ENCODE assay signal across 29 mouse cellular contexts in genomic region chr10:98761080-98761479, GRCm38 (mm10).
"Had no signal": no experiment of that assay in that cellular context is flagged by ENCODE, and none has a peak within 500 bp of the region (broad histone marks: within the 10 kb centered on the region; RNA-seq: fewer than 3 reads in every experiment).

No protein-coding gene starts in this region.

- H3K4me2 ChIP-seq: embryonic facial prominence, embryonic 12.5 days; embryonic facial prominence, embryonic 13.5 days; embryonic facial prominence, embryonic 15.5 days; forebrain, embryonic 12.5 days; forebrain, embryonic 13.5 days; forebrain, embryonic 15.5 days had no signal

- DNase-seq: cerebellum, adult 2 months; cerebellum, adult 8-10 months; cerebellum, adult 9-10 months; cerebellum, adult 9-11 months; cerebellum, postnatal 10 days; cerebellum, postnatal 14 days; cerebellum, postnatal 25 days; cerebellum, postnatal 36 days; embryo, embryonic 11 days; forebrain, postnatal 0 days; gastrocnemius, adult 2 months; gastrocnemius, postnatal 10 days; gastrocnemius, postnatal 14 days; gastrocnemius, postnatal 25 days; gastrocnemius, postnatal 36 days; heart, adult 11 months; heart, adult 18-20 months; heart, adult 2 months had no signal

- H3K36me3 ChIP-seq: embryonic facial prominence, embryonic 10.5 days; embryonic facial prominence, embryonic 12.5 days; embryonic facial prominence, embryonic 13.5 days; embryonic facial prominence, embryonic 15.5 days; forebrain, embryonic 10.5 days; forebrain, embryonic 12.5 days; forebrain, embryonic 15.5 days had no signal

- H3K27ac ChIP-seq: embryonic facial prominence, embryonic 10.5 days; embryonic facial prominence, embryonic 12.5 days; embryonic facial prominence, embryonic 13.5 days; embryonic facial prominence, embryonic 15.5 days; forebrain, embryonic 10.5 days; forebrain, embryonic 12.5 days; forebrain, embryonic 13.5 days; forebrain, embryonic 15.5 days; gastrocnemius, adult 2 months; heart, adult 2 months had no signal

- H3K4me1 ChIP-seq: embryonic facial prominence, embryonic 10.5 days; embryonic facial prominence, embryonic 12.5 days; embryonic facial prominence, embryonic 13.5 days; embryonic facial prominence, embryonic 15.5 days; forebrain, embryonic 10.5 days; forebrain, embryonic 12.5 days; forebrain, embryonic 15.5 days had no signal

- H3K9ac ChIP-seq: embryonic facial prominence, embryonic 12.5 days; embryonic facial prominence, embryonic 13.5 days; embryonic facial prominence, embryonic 15.5 days; forebrain, embryonic 12.5 days; forebrain, embryonic 13.5 days; forebrain, embryonic 15.5 days; forebrain, postnatal 0 days had no signal

- H3K4me3 ChIP-seq: embryonic facial prominence, embryonic 10.5 days; embryonic facial prominence, embryonic 12.5 days; embryonic facial prominence, embryonic 13.5 days; embryonic facial prominence, embryonic 15.5 days; erythroblast, embryonic 14.5 days; forebrain, embryonic 10.5 days; forebrain, embryonic 12.5 days; forebrain, embryonic 13.5 days; forebrain, embryonic 15.5 days; gastrocnemius, adult 2 months; heart, adult 2 months had no signal

- ATAC-seq: forebrain, embryonic 13.5 days; forebrain, embryonic 14.5 days; forebrain, embryonic 15.5 days; forebrain, embryonic 16.5 days; forebrain, postnatal 0 days had no signal

- H3K9me3 ChIP-seq: embryonic facial prominence, embryonic 12.5 days; embryonic facial prominence, embryonic 13.5 days; embryonic facial prominence, embryonic 15.5 days; forebrain, embryonic 12.5 days; forebrain, embryonic 15.5 days had no signal

- H3K27me3 ChIP-seq: embryonic facial prominence, embryonic 12.5 days; embryonic facial prominence, embryonic 13.5 days; embryonic facial prominence, embryonic 15.5 days; forebrain, embryonic 12.5 days; forebrain, embryonic 13.5 days; forebrain, embryonic 15.5 days had no signal
